Mouse (Mus musculus) small intestine, adult 2 months (tissue): Measurements from ENCODE around the gene Tmem151b. TPM values are rescaled to one million over a fixed set of nuclear protein-coding genes. Genes with fewer than 3 reads are reported as not detected.

ENCODE experiments used
- H3K27ac ChIP-seq: fragments of 200-500 bp; 2 replicates; pipeline ENCODE4 v1.5.1; 2012; ENCODE audit warnings: low read depth, low read length, control low read depth, inconsistent platforms; ENCODE audit not compliant: insufficient read depth
- H3K27me3 ChIP-seq: fragments of 200-500 bp; 2 replicates; pipeline ENCODE4 v1.6.1; 2012; ENCODE audit warnings: mild to moderate bottlenecking, moderate library complexity, low read length, inconsistent platforms; ENCODE audit not compliant: control insufficient read depth, insufficient read depth
- H3K36me3 ChIP-seq: fragments of 200-500 bp; 2 replicates; pipeline ENCODE4 v1.6.1; 2012; ENCODE audit warnings: mild to moderate bottlenecking, low read length, control low read depth, inconsistent platforms; ENCODE audit not compliant: control insufficient read depth, insufficient read depth
- H3K4me1 ChIP-seq: fragments of 200-500 bp; 2 replicates; pipeline ENCODE4 v1.6.1; 2012; ENCODE audit warnings: low read length, inconsistent platforms, mixed read lengths; ENCODE audit not compliant: control insufficient read depth, insufficient read depth, insufficient read length
- H3K4me3 ChIP-seq: fragments of 200-500 bp; 2 replicates; pipeline ENCODE4 v1.5.1; 2012; ENCODE audit warnings: low read depth, mild to moderate bottlenecking, control low read depth, inconsistent platforms, low read length, moderate library complexity
- CTCF ChIP-seq: fragments of 200-500 bp; IDR thresholded peaks from 2 replicates; pipeline ENCODE4 v1.5.1; 2012; ENCODE audit warnings: low read depth, mild to moderate bottlenecking, control low read depth, inconsistent platforms, low read length, moderate library complexity, mixed read lengths; ENCODE audit not compliant: insufficient replicate concordance, insufficient read length; ENCODE audit errors: extremely low read depth
- POLR2A ChIP-seq: fragments of 200-500 bp; IDR thresholded peaks from 2 replicates; pipeline ENCODE4 v1.6.1; 2012; ENCODE audit warnings: low read depth, mild to moderate bottlenecking, control low read depth, inconsistent platforms, low read length, moderate library complexity
- WGBS: fragments of 180-500 bp; shearing (Covaris S2); methylation state at CpG from one replicate; pipeline ENCODE4 v1.1.7; 2018; 5-methylcytosine and 5-hydroxymethylcytosine counted together
- polyA plus RNA-seq: library from polyadenylated mRNA; depleted of rRNA; stranded (reverse); fragments of >200 nt; gene quantifications from 2 replicates; pipeline ENCODE4 v1.2.3, GENCODE M21; 2012

The Tmem151b gene
- polyA plus RNA-seq, 1 experiment = 0.94 TPM

- Histone ChIP-seq H3K27me3 (no peaks in the 10 kb centered on the region), H3K36me3 (peaks cover 3% of the 10 kb centered on the region; the same call in 1 of the 2 replicates), H3K4me1 (peaks cover 9% of the 10 kb centered on the region), H3K4me3 (no peak overlapping the region), H3K27ac (no peak overlapping the region)
- no peak for TF ChIP-seq POLR2A
- no peak for TF ChIP-seq CTCF
- WGBS = 93% methylated on average over 8 of the region's 8 CpGs
These were observed 40.4 kb upstream of the Tmem151b start for GRCm38 (mm10) chr17:45589844-45590243.

- Histone ChIP-seq H3K4me1 (peaks cover 12% of the 10 kb centered on the region), H3K36me3 (peaks cover 3% of the 10 kb centered on the region; the same call in 1 of the 2 replicates), H3K27ac (no peak overlapping the region), H3K4me3 (no peak overlapping the region), H3K27me3 (no peaks in the 10 kb centered on the region)
- TF ChIP-seq POLR2A (no peak), CTCF (no peak)
- WGBS = 99% methylated on average over 7 of the region's 7 CpGs
These were observed 39.8 kb upstream of the Tmem151b start for GRCm38 (mm10) chr17:45589236-45589635.

GRCm38 (mm10) chr17:45588370-45588769 is 38.9 kb upstream of the Tmem151b start:
- TF ChIP-seq POLR2A (no peak), CTCF (no peak)
- peaks cover 7% of the 10 kb centered on the region for H3K4me1 ChIP-seq
- WGBS = 90% methylated on average over 7 of the region's 7 CpGs
- no peaks in the 10 kb centered on the region for H3K27me3 ChIP-seq
- H3K27ac ChIP-seq = no peak overlapping the region
- H3K4me3 ChIP-seq = no peak overlapping the region
- peaks cover 3% of the 10 kb centered on the region; the same call in 1 of the 2 replicates for H3K36me3 ChIP-seq

- 96% methylated on average over 3 of the region's 3 CpGs for WGBS
- no peak for TF ChIP-seq POLR2A
- peak; percentile 22; the same call in 1 of the 2 replicates for TF ChIP-seq CTCF
- H3K4me1 ChIP-seq = peaks cover 3% of the 10 kb centered on the region
- H3K36me3 ChIP-seq = peaks cover 3% of the 10 kb centered on the region; the same call in 1 of the 2 replicates
- no peak overlapping the region for H3K4me3 ChIP-seq
- no peak overlapping the region for H3K27ac ChIP-seq
- H3K27me3 ChIP-seq = no peaks in the 10 kb centered on the region
These were observed 37.0 kb upstream of the Tmem151b start for GRCm38 (mm10) chr17:45586449-45586837.

- H3K27ac ChIP-seq = peak overlapping the region; percentile 61
- no peak for TF ChIP-seq CTCF
- no peak for TF ChIP-seq POLR2A
- H3K36me3 ChIP-seq = peaks cover 3% of the 10 kb centered on the region; the same call in 1 of the 2 replicates
- H3K4me3 ChIP-seq = no peak overlapping the region
- H3K4me1 ChIP-seq = peaks cover 3% of the 10 kb centered on the region
- H3K27me3 ChIP-seq = no peaks in the 10 kb centered on the region
- WGBS = 89% methylated on average over 23 of the region's 23 CpGs
These were observed 36.4 kb upstream of the Tmem151b start for GRCm38 (mm10) chr17:45585725-45586448.

- H3K27ac ChIP-seq = peak overlapping the region; percentile 61
These were observed 35.6 kb upstream of the Tmem151b start for GRCm38 (mm10) chr17:45584939-45585678.

More at GRCm38 (mm10) chr17:45584939-45585678, 35.6 kb upstream of the Tmem151b start:
- Histone ChIP-seq H3K27me3 (no peaks in the 10 kb centered on the region), H3K4me3 (no peak overlapping the region), H3K4me1 (peaks cover 3% of the 10 kb centered on the region), H3K36me3 (peaks cover 3% of the 10 kb centered on the region; the same call in 1 of the 2 replicates)
- 58% methylated on average over 14 of the region's 14 CpGs for WGBS
- TF ChIP-seq POLR2A (no peak), CTCF (peak; percentile 89)
